Mouse (Mus musculus): ENCODE measurements around the gene P4ha2. TPM values are rescaled to one million over a fixed set of nuclear protein-coding genes. Genes with fewer than 3 reads are reported as not detected.

The P4ha2 gene
- total and polyA plus RNA-seq, 2 experiments from 2014 or later: 8.6 to 8.9 TPM

GRCm38 (mm10) chr11:54116406-54116805, 16.5 kb downstream of the P4ha2 start:
- Histone ChIP-seq H3K27ac (ENCODE audit: low read depth, low read length) (no peak overlapping the region), H3K27me3 (ENCODE audit: insufficient read depth, low read length) (no peaks in the 10 kb centered on the region), H3K4me1 (ENCODE audit: insufficient read depth, low read length) (peaks cover 12% of the 10 kb centered on the region; the same call in 1 of the 2 replicates), H3K9me3 (ENCODE audit: low read length) (no peaks in the 10 kb centered on the region), H3K9ac (replicated peaks; ENCODE audit: low read length, poor library complexity, severe bottlenecking) (no peak overlapping the region), H3K4me3 (ENCODE audit: low read depth, low read length) (no peak overlapping the region), H3K36me3 (ENCODE audit: insufficient read depth, low read length) (0 out of 2 replicates have a peak, but pooled peaks cover 12% of the 10 kb centered on the region), H3K4me2 (ENCODE audit: low read depth, low read length, poor library complexity, severe bottlenecking) (no peak overlapping the region)
- TF ChIP-seq CTCF (IDR thresholded peaks at IDR 0.05): no peak
- no peak for ATAC-seq (ENCODE audit: low FRiP score)
- DNase-seq (ENCODE audit: low spot score): no peak
- 74% methylated on average over 4 of the region's 4 CpGs for WGBS

- TF ChIP-seq CTCF (IDR thresholded peaks at IDR 0.05): no peak
Observed at GRCm38 (mm10) chr11:54117096-54117495, 17.2 kb downstream of the P4ha2 start.

GRCm38 (mm10) chr11:54119126-54119525, 19.2 kb downstream of the P4ha2 start:
- Histone ChIP-seq H3K4me2 (ENCODE audit: low read depth, low read length, poor library complexity, severe bottlenecking) (no peak overlapping the region), H3K9me3 (ENCODE audit: low read length) (no peaks in the 10 kb centered on the region), H3K27me3 (ENCODE audit: insufficient read depth, low read length) (no peaks in the 10 kb centered on the region), H3K36me3 (ENCODE audit: insufficient read depth, low read length) (peaks cover 12% of the 10 kb centered on the region; the same call in 1 of the 2 replicates), H3K27ac (ENCODE audit: low read depth, low read length) (no peak overlapping the region), H3K4me3 (ENCODE audit: low read depth, low read length) (no peak overlapping the region), H3K4me1 (ENCODE audit: insufficient read depth, low read length) (no peaks in the 10 kb centered on the region), H3K9ac (replicated peaks; ENCODE audit: low read length, poor library complexity, severe bottlenecking) (no peak overlapping the region)
- TF ChIP-seq CTCF (IDR thresholded peaks at IDR 0.05): no peak
- ATAC-seq (ENCODE audit: low FRiP score): no peak
- 94% methylated on average over 12 of the region's 12 CpGs for WGBS
- DNase-seq (ENCODE audit: low spot score): no peak

More at GRCm38 (mm10) chr11:54117096-54117495, 17.2 kb downstream of the P4ha2 start:
- Histone ChIP-seq H3K4me2 (ENCODE audit: low read depth, low read length, poor library complexity, severe bottlenecking) (no peak overlapping the region), H3K27ac (ENCODE audit: low read depth, low read length) (no peak overlapping the region), H3K4me3 (ENCODE audit: low read depth, low read length) (no peak overlapping the region), H3K9me3 (ENCODE audit: low read length) (no peaks in the 10 kb centered on the region), H3K9ac (replicated peaks; ENCODE audit: low read length, poor library complexity, severe bottlenecking) (no peak overlapping the region), H3K27me3 (ENCODE audit: insufficient read depth, low read length) (no peaks in the 10 kb centered on the region), H3K36me3 (ENCODE audit: insufficient read depth, low read length) (peaks cover 12% of the 10 kb centered on the region; the same call in 1 of the 2 replicates), H3K4me1 (ENCODE audit: insufficient read depth, low read length) (peaks cover 12% of the 10 kb centered on the region; the same call in 1 of the 2 replicates)
- WGBS: 83% methylated on average over 10 of the region's 10 CpGs
- ATAC-seq (ENCODE audit: low FRiP score) (no peak), DNase-seq (ENCODE audit: low spot score) (peak; percentile 42)

GRCm38 (mm10) chr11:54119740-54120360, 20.0 kb downstream of the P4ha2 start:
- TF ChIP-seq CTCF (IDR thresholded peaks at IDR 0.05): no peak
- no peak overlapping the region for H3K9ac ChIP-seq (replicated peaks; ENCODE audit: low read length, poor library complexity, severe bottlenecking)
- H3K4me2 ChIP-seq (ENCODE audit: low read depth, low read length, poor library complexity, severe bottlenecking): no peak overlapping the region
- no peak for ATAC-seq (ENCODE audit: low FRiP score)
- no peak overlapping the region for H3K4me3 ChIP-seq (ENCODE audit: low read depth, low read length)
- no peak overlapping the region for H3K27ac ChIP-seq (ENCODE audit: low read depth, low read length)
- no peak for DNase-seq (ENCODE audit: low spot score)
- H3K27me3 ChIP-seq (ENCODE audit: insufficient read depth, low read length): no peaks in the 10 kb centered on the region
- no peaks in the 10 kb centered on the region for H3K4me1 ChIP-seq (ENCODE audit: insufficient read depth, low read length)
- WGBS: 89% methylated on average over 13 of the region's 13 CpGs
- H3K9me3 ChIP-seq (ENCODE audit: low read length): no peaks in the 10 kb centered on the region
- H3K36me3 ChIP-seq (ENCODE audit: insufficient read depth, low read length): peaks cover 12% of the 10 kb centered on the region; the same call in 1 of the 2 replicates

- no peaks in the 10 kb centered on the region for H3K9me3 ChIP-seq (ENCODE audit: low read length)
Observed at GRCm38 (mm10) chr11:54122416-54123264, 22.7 kb downstream of the P4ha2 start.

More at GRCm38 (mm10) chr11:54122416-54123264, 22.7 kb downstream of the P4ha2 start:
- peaks cover 12% of the 10 kb centered on the region for H3K36me3 ChIP-seq (ENCODE audit: insufficient read depth, low read length)
- TF ChIP-seq CTCF (IDR thresholded peaks at IDR 0.05): peak; percentile 92
- H3K4me1 ChIP-seq (ENCODE audit: insufficient read depth, low read length): peaks cover 4% of the 10 kb centered on the region; the same call in 1 of the 2 replicates
- whole genome bisulfite sequencing: 47% methylated on average over 14 of the region's 14 CpGs
- no peak overlapping the region for H3K27ac ChIP-seq (ENCODE audit: low read depth, low read length)
- no peak overlapping the region for H3K9ac ChIP-seq (replicated peaks; ENCODE audit: low read length, poor library complexity, severe bottlenecking)
- H3K4me3 ChIP-seq (ENCODE audit: low read depth, low read length): no peak overlapping the region
- DNase-seq (ENCODE audit: low spot score) (peak; percentile 83), ATAC-seq (ENCODE audit: low FRiP score) (peak; percentile 71)
- H3K4me2 ChIP-seq (ENCODE audit: low read depth, low read length, poor library complexity, severe bottlenecking): no peak overlapping the region
- H3K27me3 ChIP-seq (ENCODE audit: insufficient read depth, low read length): no peaks in the 10 kb centered on the region

All from midbrain, postnatal 0 days (tissue).